Mouse (Mus musculus) E14TG2a.4 (cell line): ENCODE measurements around the gene Xpo6.

Experiments used
- CTCF ChIP-seq: conservative IDR thresholded peaks from 2 replicates; pipeline ENCODE4 v1.5.1; 2014; ENCODE audit warnings: low read length
- NANOG ChIP-seq: IDR thresholded peaks from 2 replicates; pipeline ENCODE4 v1.6.1; 2014; ENCODE audit warnings: borderline replicate concordance, low read length, mixed read lengths

- TF ChIP-seq CTCF: no peak
- TF ChIP-seq NANOG: no peak
These were observed 48.4 kb upstream of the Xpo6 start for GRCm38 (mm10) chr7:126248641-126249141.
